Mouse (Mus musculus) midbrain, embryonic 13.5 days (tissue): ENCODE results near the gene Tmprss4. TPM values are rescaled to one million over a fixed set of nuclear protein-coding genes. Genes with fewer than 3 reads are reported as not detected.

ENCODE experiments used
- ATAC-seq: fragments of 200-750 bp; cut with Nextera tagmentation; 2 replicates; pipeline ENCODE4 v1.8.0; 2017; ENCODE audit warnings: mild to moderate bottlenecking, moderate TSS enrichment, moderate library complexity
- H3K27ac ChIP-seq: fragments of 300-500 bp; sonication (generic); 2 replicates; pipeline ENCODE4 v1.5.1; 2015; ENCODE audit warnings: inconsistent platforms, mild to moderate bottlenecking, moderate library complexity
- H3K27me3 ChIP-seq: fragments of 300-500 bp; sonication (generic); 2 replicates; pipeline ENCODE4 v1.6.1; 2015; ENCODE audit warnings: mild to moderate bottlenecking, inconsistent platforms
- H3K36me3 ChIP-seq: fragments of 300-500 bp; sonication (generic); 2 replicates; pipeline ENCODE4 v1.6.1; 2015; ENCODE audit warnings: mild to moderate bottlenecking, inconsistent platforms
- H3K4me1 ChIP-seq: fragments of 300-500 bp; sonication (generic); replicated peaks from 2 replicates; pipeline ENCODE4 v1.6.1; 2015; ENCODE audit warnings: inconsistent platforms
- H3K4me2 ChIP-seq: fragments of 300-500 bp; sonication (generic); replicated peaks from 2 replicates; pipeline ENCODE4 v1.6.1; 2015; ENCODE audit warnings: moderate library complexity, mild to moderate bottlenecking, inconsistent platforms
- H3K4me3 ChIP-seq: fragments of 300-500 bp; sonication (generic); replicated peaks from 2 replicates; pipeline ENCODE4 v1.5.1; 2015; ENCODE audit warnings: mild to moderate bottlenecking, inconsistent platforms
- H3K9ac ChIP-seq: fragments of 300-500 bp; sonication (generic); replicated peaks from 2 replicates; pipeline ENCODE4 v1.6.1; 2015; ENCODE audit warnings: mild to moderate bottlenecking, inconsistent platforms
- H3K9me3 ChIP-seq: fragments of 300-500 bp; sonication (generic); 2 replicates; pipeline ENCODE4 v1.6.1; 2016; ENCODE audit warnings: mild to moderate bottlenecking, inconsistent platforms
- WGBS: fragments of 180-500 bp; shearing (Covaris S2); methylation state at CpG from one replicate; pipeline ENCODE4 v1.1.7; 2015; 5-methylcytosine and 5-hydroxymethylcytosine counted together
- polyA plus RNA-seq: library from polyadenylated mRNA; unstranded; fragments of >200 nt; fragmentation: Nextera tagmentation; extraction: Ambion mirVana; gene quantifications from 2 replicates; pipeline ENCODE4 v1.2.1, GENCODE M21; 2015

Tmprss4 gene
- not detected in 2 replicates for polyA plus RNA-seq

GRCm38 (mm10) chr9:45203797-45204410, at the start of gene Tmprss4:
TSS of gene Tmprss4 (minus strand) at chr9:45204092.
- H3K9me3 ChIP-seq = no peaks in the 10 kb centered on the region
- ATAC-seq = no peak
- H3K36me3 ChIP-seq = no peaks in the 10 kb centered on the region
- H3K27ac ChIP-seq = no peak within 1 kb of the TSS
- H3K4me2 ChIP-seq = no peak within 1 kb of the TSS
- H3K4me1 ChIP-seq = no peaks in the 10 kb centered on the region
- no peak within 1 kb of the TSS for H3K9ac ChIP-seq
- no peak within 1 kb of the TSS for H3K4me3 ChIP-seq
- 86% methylated on average over 8 of the region's 8 CpGs for whole genome bisulfite sequencing
- no peaks in the 10 kb centered on the region for H3K27me3 ChIP-seq

- Histone ChIP-seq H3K4me1 (no peaks in the 10 kb centered on the region), H3K36me3 (no peaks in the 10 kb centered on the region), H3K4me2 (no peak overlapping the region), H3K27ac (no peak overlapping the region), H3K27me3 (no peaks in the 10 kb centered on the region), H3K4me3 (no peak overlapping the region), H3K9me3 (no peaks in the 10 kb centered on the region), H3K9ac (no peak overlapping the region)
- 77% methylated on average over 6 of the region's 6 CpGs for WGBS
- ATAC-seq = no peak
Observed at GRCm38 (mm10) chr9:45252395-45252794, 48.5 kb upstream of the Tmprss4 start.

- Histone ChIP-seq H3K4me3 (no peak overlapping the region), H3K36me3 (no peaks in the 10 kb centered on the region), H3K27ac (no peak overlapping the region), H3K9ac (no peak overlapping the region), H3K4me1 (no peaks in the 10 kb centered on the region), H3K27me3 (no peaks in the 10 kb centered on the region), H3K4me2 (no peak overlapping the region), H3K9me3 (no peaks in the 10 kb centered on the region)
- WGBS = 84% methylated on average over 4 of the region's 4 CpGs
- no peak for ATAC-seq
Observed at GRCm38 (mm10) chr9:45251990-45252389, 48.1 kb upstream of the Tmprss4 start.

GRCm38 (mm10) chr9:45251281-45251680, 47.4 kb upstream of the Tmprss4 start:
- WGBS = 86% methylated on average over 3 of the region's 3 CpGs
- no peak overlapping the region for H3K9ac ChIP-seq
- no peak for ATAC-seq
- no peaks in the 10 kb centered on the region for H3K36me3 ChIP-seq
- no peak overlapping the region for H3K27ac ChIP-seq
- no peaks in the 10 kb centered on the region for H3K4me1 ChIP-seq
- no peaks in the 10 kb centered on the region for H3K9me3 ChIP-seq
- no peaks in the 10 kb centered on the region for H3K27me3 ChIP-seq
- no peak overlapping the region for H3K4me3 ChIP-seq
- no peak overlapping the region for H3K4me2 ChIP-seq

GRCm38 (mm10) chr9:45250306-45250705, 46.4 kb upstream of the Tmprss4 start:
- H3K9ac ChIP-seq = no peak overlapping the region
- H3K36me3 ChIP-seq = no peaks in the 10 kb centered on the region
- no peak overlapping the region for H3K4me2 ChIP-seq
- 89% methylated on average over 7 of the region's 7 CpGs for WGBS
- H3K4me1 ChIP-seq = no peaks in the 10 kb centered on the region
- H3K27me3 ChIP-seq = no peaks in the 10 kb centered on the region
- no peak for ATAC-seq
- no peaks in the 10 kb centered on the region for H3K9me3 ChIP-seq
- H3K27ac ChIP-seq = no peak overlapping the region
- H3K4me3 ChIP-seq = no peak overlapping the region

- H3K27ac ChIP-seq = no peak overlapping the region
- no peaks in the 10 kb centered on the region for H3K36me3 ChIP-seq
- H3K4me3 ChIP-seq = no peak overlapping the region
- H3K9me3 ChIP-seq = no peaks in the 10 kb centered on the region
- ATAC-seq = no peak
- H3K4me1 ChIP-seq = no peaks in the 10 kb centered on the region
- H3K9ac ChIP-seq = no peak overlapping the region
- WGBS = 61% methylated on average over 2 of the region's 2 CpGs
- no peak overlapping the region for H3K4me2 ChIP-seq
- H3K27me3 ChIP-seq = no peaks in the 10 kb centered on the region
Observed at GRCm38 (mm10) chr9:45247536-45247935, 43.6 kb upstream of the Tmprss4 start.

- H3K9ac ChIP-seq = no peak overlapping the region
- no peak overlapping the region for H3K4me2 ChIP-seq
- 92% methylated on average over 6 of the region's 6 CpGs for WGBS
- H3K4me3 ChIP-seq = no peak overlapping the region
- no peaks in the 10 kb centered on the region for H3K4me1 ChIP-seq
- H3K27me3 ChIP-seq = no peaks in the 10 kb centered on the region
- H3K9me3 ChIP-seq = no peaks in the 10 kb centered on the region
- H3K27ac ChIP-seq = no peak overlapping the region
- no peak for ATAC-seq
- no peaks in the 10 kb centered on the region for H3K36me3 ChIP-seq
Observed at GRCm38 (mm10) chr9:45246060-45246459, 42.2 kb upstream of the Tmprss4 start.

- 87% methylated on average over 1 of the region's 1 CpGs for WGBS
- no peaks in the 10 kb centered on the region for H3K36me3 ChIP-seq
- H3K4me1 ChIP-seq = no peaks in the 10 kb centered on the region
- H3K4me2 ChIP-seq = no peak overlapping the region
- no peak for ATAC-seq
- no peaks in the 10 kb centered on the region for H3K9me3 ChIP-seq
- H3K4me3 ChIP-seq = no peak overlapping the region
- H3K27me3 ChIP-seq = no peaks in the 10 kb centered on the region
- no peak overlapping the region for H3K9ac ChIP-seq
- H3K27ac ChIP-seq = no peak overlapping the region
Observed at GRCm38 (mm10) chr9:45245432-45245831, 41.5 kb upstream of the Tmprss4 start.

- Histone ChIP-seq H3K4me2 (no peak overlapping the region), H3K4me1 (no peaks in the 10 kb centered on the region), H3K27ac (no peak overlapping the region), H3K4me3 (no peak overlapping the region), H3K9me3 (no peaks in the 10 kb centered on the region), H3K36me3 (no peaks in the 10 kb centered on the region), H3K27me3 (no peaks in the 10 kb centered on the region), H3K9ac (no peak overlapping the region)
- WGBS = 83% methylated on average over 5 of the region's 5 CpGs
- no peak for ATAC-seq
Observed at GRCm38 (mm10) chr9:45241397-45241796, 37.5 kb upstream of the Tmprss4 start.

- Histone ChIP-seq H3K4me3 (no peak overlapping the region), H3K9ac (no peak overlapping the region), H3K27me3 (no peaks in the 10 kb centered on the region), H3K27ac (no peak overlapping the region), H3K36me3 (no peaks in the 10 kb centered on the region), H3K4me2 (no peak overlapping the region), H3K9me3 (no peaks in the 10 kb centered on the region), H3K4me1 (no peaks in the 10 kb centered on the region)
- no peak for ATAC-seq
- WGBS = 42% methylated on average over 7 of the region's 7 CpGs
Observed at GRCm38 (mm10) chr9:45236744-45237143, 32.9 kb upstream of the Tmprss4 start.

- Histone ChIP-seq H3K4me3 (no peak overlapping the region), H3K9ac (no peak overlapping the region), H3K4me2 (no peak overlapping the region), H3K27ac (no peak overlapping the region), H3K27me3 (no peaks in the 10 kb centered on the region), H3K36me3 (no peaks in the 10 kb centered on the region), H3K4me1 (no peaks in the 10 kb centered on the region), H3K9me3 (no peaks in the 10 kb centered on the region)
- no peak for ATAC-seq
- WGBS = 86% methylated on average over 6 of the region's 6 CpGs
Observed at GRCm38 (mm10) chr9:45235668-45236227, 31.9 kb upstream of the Tmprss4 start.

GRCm38 (mm10) chr9:45229359-45229758, 25.5 kb upstream of the Tmprss4 start:
- Histone ChIP-seq H3K4me2 (no peak overlapping the region), H3K36me3 (no peaks in the 10 kb centered on the region), H3K9me3 (no peaks in the 10 kb centered on the region), H3K27me3 (no peaks in the 10 kb centered on the region), H3K4me1 (no peaks in the 10 kb centered on the region), H3K4me3 (no peak overlapping the region), H3K27ac (no peak overlapping the region), H3K9ac (no peak overlapping the region)
- 89% methylated on average over 8 of the region's 8 CpGs for WGBS
- ATAC-seq = no peak

GRCm38 (mm10) chr9:45221567-45221966, 17.7 kb upstream of the Tmprss4 start:
- ATAC-seq = no peak
- H3K4me1 ChIP-seq = no peaks in the 10 kb centered on the region
- no peak overlapping the region for H3K9ac ChIP-seq
- no peak overlapping the region for H3K27ac ChIP-seq
- no peaks in the 10 kb centered on the region for H3K36me3 ChIP-seq
- WGBS = 18% methylated on average over 6 of the region's 6 CpGs
- H3K4me3 ChIP-seq = no peak overlapping the region
- no peaks in the 10 kb centered on the region for H3K9me3 ChIP-seq
- no peak overlapping the region for H3K4me2 ChIP-seq
- H3K27me3 ChIP-seq = no peaks in the 10 kb centered on the region
